Mouse (Mus musculus) kidney, postnatal 10 days (tissue): ENCODE data around the gene Chchd1.

Experiments
- DNase-seq: peaks from one replicate; pipeline ENCODE4 v3.0.0; 2021; ENCODE audit warnings: mixed read lengths

The Chchd1 gene

DNA sequence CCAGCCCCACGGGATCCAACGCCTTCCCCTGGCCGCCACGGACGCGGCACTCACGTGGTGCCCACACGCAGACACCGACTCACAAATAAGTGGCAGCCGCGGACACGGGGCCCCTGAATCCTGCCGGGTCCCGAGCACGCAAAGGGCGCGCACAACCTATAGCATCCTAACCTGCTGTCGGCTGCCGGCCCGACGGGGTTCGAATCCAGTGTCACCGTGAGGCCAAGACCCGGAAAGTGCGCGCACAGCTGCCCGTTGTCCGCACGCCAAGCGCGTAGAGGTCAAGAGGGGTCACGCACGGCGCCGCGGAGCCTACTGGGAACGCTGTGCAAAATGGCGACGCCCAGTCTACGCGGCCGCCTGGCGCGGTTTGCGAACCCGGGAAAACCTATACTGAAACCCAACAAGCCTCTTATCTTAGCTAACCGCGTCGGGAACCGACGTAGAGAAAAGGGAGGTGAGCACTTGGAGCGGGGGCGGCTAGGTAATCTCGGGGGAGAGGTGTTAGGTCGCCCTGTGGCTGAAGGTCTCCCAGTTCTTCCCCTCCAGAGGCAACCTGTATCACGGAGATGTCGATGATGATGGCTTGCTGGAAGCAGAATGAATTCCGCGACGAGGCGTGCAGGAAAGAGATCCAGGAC lies at the start of gene Chchd1:
TSS of gene Chchd1 (plus strand) at position 266 of the 641 bp plus-strand sequence.
- DNase-seq, result peak; percentile 95

DNA sequence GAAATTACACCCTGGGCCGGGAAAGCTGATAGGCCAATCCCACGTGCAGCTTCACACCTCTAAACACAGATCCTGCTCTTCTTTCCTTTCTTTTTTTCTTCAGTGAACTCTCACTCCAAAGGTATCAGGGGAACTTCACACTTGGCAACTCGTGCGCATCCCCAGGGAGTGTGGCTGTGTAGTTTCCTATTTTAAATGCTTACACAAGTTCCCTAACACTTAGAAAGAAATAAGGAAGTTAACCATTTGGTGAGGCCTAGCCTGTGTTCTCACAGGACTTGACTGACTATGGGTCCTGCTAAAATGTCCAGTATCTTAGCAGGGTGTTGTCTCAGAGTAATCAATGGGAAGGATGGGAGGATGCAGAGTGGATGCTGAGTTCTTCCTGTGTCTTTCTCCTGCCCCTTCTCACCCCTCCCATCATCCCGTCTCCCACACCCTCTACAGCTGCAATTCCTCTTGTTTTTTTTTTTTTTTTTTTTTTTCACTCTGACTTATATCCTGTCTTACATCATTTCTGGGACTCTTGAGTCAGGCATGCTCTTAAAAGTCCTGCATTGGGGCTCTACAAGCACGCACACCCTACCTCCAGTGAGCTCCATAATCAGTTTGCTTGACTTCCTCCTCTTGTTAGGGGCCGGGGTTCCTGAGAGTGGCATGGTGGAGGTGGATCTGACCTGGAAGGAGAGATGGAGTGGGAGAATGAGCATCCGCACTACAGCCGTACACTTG lies 48.0 kb upstream of the Chchd1 start:
- DNase-seq, result no peak

DNA sequence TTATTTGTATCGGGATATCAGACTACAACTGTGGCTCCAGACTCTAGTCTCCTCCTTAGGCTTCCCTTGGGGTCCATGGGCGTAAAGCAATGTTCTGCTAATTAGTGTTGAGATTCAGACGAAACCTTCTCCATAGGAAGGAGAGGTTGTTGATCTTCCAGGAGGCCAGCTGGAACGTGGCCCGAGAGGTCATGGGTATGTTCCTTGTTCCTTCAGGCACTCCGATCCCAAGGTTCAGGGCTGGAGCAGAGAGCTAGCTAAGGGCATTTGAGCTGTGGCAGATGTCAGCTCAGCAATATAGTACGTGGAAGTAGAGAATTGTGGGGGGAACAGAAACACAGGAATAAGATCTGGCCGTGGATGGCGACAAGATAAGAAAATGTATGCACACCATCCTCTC lies 47.1 kb upstream of the Chchd1 start:
- DNase-seq, result no peak

DNA sequence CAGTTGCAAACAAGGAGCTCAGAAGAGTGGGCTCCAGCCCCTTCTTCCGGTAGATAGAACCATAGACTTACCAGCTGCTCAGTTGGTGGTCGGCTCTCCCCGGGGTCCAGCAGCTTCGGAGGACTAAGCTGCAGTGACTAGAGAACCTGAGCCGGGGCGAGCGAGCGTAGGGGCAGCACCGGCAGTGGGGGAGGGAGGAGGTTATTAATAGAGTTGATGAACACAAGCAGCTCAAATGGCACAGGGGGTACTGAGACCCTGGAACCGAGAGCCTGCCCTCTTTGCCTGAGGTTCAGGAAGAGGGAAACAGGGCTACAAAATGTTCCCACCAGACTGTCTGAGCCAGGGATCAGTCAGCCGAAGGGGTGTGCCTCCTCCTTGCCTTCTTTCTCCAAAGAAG lies 46.4 kb upstream of the Chchd1 start, which contains the start of gene Myoz1:
TSS of gene Myoz1 (minus strand) at position 180 of the 400 bp plus-strand sequence.
- no peak for DNase-seq

DNA sequence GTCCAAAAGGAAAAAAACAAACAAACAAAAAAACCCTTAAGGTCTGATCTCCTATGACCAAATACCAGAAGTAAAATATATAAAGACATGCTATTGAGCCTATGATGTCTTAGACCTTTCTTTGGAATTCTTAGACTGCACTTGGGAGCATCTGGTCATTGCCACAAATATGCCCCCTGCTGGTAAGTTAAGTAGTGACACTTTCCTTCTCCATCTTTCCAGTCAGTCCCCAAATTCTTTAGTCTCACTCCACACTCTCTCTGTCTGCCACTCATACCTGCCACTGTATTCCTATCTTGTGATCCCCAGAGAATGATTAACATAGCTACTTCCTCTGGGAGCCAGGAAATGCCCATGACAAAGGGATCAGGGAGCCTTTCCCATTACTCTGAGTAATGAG lies 44.5 kb upstream of the Chchd1 start:
- DNase-seq, result peak; percentile 63

DNA sequence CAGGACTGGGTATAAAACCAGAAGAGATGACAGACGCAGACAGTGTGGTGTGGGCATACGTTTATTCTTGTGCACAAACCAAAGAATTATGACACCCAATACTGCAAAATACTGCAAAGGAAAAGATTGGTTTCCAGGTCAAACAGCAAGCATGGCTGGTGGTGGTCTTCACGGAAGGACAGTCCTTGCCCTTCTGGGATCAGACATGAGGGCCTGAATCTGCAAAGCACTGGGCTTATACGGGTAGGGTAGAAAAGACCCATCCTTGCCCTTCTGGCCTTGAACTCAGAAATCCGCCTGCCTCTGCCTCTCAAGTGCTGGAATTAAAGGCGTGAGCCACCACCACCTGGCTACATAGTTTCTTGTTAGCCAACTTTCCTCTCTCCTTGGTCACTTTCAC lies 43.9 kb upstream of the Chchd1 start:
- DNase-seq, result no peak

DNA sequence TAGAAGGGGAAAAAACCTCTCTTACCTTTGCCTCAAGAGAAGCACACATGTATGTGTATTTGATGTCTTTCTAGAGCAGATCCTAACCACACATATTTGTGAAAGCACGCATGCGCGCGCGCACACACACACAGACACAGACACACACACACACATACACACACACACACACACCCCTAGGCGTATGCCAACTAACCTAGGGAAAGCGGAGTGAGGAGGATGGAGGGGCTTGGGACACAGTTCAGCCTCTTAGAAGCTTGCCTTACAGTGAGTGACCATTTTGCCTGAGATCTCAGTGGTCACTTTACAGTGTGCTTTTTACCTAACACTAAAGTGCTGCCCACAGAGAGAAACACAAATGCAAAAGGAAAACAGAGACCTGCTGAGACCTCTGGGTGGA lies 43.1 kb upstream of the Chchd1 start:
- no peak for DNase-seq

DNA sequence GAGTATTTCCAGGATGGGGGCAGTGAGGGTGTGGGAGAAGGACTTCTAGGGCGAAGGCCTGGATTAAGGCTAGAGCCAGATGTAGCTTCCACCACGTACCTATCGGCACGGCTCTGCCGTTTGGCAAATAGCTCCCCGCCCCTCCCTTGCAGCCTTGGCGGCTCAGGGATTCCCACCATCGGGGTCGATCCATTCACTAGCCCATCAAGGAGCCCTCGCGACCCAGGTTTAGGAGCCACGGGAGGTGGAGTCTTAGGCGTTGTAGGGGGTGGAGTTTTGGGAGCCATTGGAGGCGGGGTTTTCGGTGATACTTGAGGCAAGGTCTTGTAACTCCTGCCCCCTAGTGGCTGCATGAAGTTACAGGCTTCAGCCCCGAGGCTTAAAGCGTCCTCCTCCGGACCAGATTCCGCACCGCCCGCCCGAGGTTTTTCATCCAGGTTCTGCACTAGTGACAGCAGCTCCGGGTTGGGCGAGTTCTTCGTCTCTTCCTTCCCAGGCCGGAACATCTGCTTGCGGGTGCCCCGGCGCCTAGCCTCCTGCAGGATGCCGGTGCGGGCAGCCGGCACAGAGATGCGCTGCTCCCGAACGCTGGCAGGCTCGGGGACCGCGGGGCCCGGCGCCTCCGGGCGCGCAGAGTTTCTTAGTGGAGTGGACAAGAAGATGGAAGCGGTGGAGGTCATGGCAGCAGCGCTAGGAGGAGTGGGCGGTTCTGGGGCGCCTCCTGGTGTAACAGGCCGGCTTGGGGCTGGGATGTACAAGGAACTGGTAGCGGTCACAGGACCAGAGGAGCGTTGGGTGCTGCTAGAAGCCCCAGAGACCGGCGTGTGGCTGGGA lies 41.8 kb upstream of the Chchd1 start:
- peak; percentile 96 for DNase-seq

DNA sequence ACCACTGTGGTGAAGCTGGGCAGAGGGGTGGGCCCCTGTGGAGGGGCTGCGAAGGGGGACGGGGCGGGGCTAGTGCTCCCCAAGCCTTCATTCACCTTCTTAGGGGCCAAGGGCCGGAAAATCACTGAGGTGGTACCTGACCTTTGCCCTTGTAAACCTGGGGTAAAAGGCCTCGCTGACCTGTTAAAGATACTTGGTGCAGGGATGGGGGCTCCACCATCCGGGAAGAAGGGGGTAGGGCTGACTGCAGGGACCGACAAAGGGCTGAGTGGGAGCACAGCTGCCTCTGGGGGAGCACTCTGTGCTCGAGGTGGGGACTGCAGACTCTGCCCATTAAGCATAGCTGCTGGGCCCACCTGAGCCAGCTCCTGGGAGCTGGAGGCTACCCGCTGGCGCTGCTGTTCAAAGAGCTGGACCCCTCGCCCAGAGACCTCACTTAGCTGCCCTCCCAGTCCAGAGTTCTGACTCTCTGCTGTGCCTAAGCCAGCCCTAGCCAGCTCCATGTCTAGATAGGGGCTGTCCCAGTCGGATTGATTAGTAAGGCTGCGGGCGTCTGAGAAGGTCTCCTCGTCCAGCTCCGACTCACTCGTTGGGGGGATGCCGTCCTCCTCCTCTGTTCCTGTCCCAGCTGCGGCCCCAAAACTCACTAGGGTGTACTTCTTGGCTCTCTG lies 41.0 kb upstream of the Chchd1 start:
- peak; percentile 34 for DNase-seq

DNA sequence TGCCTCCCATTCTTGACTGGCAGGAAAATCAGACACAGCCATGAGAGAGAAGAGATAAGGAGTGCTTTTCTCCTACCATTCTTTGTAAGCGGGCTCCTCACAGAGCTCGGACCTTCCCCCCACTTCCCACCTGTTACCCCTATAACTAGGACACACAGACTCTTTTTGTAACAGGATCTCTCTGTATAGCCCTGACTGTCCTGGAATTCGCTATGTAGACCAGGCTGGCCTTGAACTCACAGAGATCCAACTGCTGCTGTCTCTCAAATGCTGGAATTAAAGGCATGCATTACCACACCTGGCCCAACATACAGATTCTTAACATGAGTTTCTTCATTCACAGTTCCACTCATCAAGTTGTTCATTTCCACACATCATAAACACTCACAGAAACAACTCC lies 40.1 kb upstream of the Chchd1 start:
- DNase-seq, result no peak

DNA sequence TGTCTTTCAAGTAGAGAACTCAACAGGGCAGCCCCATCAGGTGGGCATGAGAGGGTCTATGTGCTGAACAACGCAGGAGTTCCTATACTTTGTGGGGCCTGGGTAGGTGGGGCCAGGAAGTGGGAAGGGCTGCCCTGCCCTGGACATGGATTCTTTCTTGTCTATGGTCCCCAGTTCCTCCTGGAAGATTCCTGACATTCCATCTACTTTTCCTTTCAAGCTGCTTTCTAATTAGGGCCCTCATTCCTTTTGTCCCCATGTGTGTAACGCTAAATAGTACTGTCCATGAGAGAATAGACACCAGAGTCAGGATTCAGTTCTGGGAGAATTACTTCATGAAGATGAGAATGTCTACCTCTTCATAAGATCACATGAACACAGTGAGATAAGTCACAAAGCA lies 39.2 kb upstream of the Chchd1 start:
- no peak for DNase-seq

DNA sequence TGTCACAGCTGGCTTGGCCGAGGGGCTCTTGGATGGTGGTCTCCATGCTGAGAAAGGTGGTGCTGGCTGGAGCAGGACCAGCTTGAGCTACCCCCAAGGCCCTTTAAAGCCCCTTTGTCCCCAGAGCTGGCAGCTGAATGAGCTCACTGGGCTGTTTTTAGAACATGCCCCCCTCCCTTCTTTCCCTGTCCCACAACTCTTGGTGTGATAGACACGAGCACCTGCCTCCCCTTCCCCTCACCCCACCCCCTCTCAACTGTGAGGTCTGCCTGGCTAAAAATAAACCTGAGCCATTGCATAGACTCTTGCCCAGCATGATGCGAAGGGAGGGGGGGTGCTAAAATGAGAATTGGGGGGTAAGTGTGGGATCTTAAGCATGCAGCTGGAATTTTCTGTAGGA lies 38.4 kb upstream of the Chchd1 start:
- DNase-seq, result no peak

DNA sequence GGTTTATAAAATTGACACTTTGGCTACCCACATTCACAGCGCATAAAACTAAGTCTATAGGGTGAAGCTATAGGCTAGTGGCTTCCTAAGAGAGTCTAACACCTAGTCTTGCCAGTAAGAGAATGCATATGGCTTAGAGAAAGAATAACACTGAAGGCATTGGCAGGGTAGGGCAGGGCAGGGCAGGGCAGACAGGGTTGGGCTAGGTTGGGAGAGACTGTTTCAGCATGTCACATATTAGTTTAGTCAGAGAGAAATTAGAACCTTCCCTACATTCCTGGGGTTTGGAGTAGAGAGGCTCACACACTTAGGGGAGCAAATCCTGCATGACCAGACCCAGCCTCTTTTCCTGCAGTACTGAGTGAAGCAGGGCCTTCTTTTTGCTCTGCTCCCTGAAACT lies 35.3 kb upstream of the Chchd1 start:
- DNase-seq, result no peak

DNA sequence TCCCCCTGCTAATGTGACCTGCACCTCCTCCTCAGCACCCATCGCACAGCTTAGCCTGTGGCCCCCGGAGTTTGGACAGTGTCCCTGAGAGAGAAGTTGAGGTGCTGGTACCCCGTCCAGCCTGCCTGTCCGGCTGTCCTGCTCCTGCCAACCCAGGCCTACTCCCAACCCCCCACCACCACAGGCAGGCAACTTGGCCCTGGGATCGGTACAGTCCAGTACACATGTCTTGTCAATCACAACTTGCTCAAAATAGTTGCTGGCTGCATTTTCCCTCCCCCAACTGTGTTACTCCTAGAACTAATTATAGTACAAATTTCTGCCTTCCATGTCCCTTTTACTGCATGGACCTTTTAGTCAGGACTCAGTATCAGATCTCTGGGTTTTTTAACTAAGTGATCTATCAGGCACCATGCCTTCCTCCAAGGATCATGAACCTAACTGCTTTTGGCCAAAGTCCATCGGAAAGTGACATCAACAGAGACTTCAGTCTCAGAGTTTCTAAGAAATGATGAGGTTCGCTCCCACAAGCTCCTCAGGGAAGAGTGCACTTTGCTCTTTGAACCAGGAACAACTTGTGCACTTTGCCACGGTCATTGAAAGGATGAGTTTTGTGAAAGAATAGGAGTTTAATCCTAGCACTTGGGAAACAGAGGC lies 34.5 kb upstream of the Chchd1 start, which contains the start of gene Synpo2l:
TSS of gene Synpo2l (minus strand) at position 201 of the 657 bp plus-strand sequence.
- no peak for DNase-seq

DNA sequence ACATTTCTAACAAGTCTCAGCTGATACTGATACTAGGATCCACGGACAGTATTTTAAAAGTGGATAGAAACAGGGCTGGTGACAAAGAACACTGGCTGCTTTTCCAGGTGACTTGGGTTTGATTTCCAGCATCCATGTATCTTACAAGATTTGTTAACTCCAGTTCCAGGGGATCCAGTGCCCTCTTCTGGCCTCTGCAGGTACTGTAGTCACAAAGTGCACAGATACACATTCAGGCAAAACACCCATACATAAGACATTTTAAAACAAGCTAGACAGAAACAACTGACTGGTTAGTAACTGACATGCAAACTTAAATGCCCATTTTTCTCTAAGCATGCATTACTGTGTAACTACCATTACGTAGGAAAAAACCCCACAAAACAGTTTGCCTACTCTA lies 29.8 kb upstream of the Chchd1 start:
- DNase-seq, result peak; percentile 58

DNA sequence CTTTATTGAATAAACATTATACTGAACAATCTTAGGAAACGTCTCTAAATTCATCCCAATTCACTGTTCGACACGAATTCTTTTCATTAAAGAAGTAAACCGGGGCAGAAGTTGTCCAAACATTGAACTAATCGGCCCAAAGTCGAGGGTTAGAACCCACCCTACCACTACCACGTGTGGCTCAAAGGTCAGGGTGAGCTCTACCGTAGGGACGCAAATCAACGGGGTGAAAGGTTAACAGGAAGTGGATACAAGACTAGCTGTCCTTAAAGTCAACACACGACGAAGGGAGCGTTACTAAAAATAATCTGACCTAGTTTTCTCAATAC lies 29.1 kb upstream of the Chchd1 start:
- peak; percentile 66 for DNase-seq

DNA sequence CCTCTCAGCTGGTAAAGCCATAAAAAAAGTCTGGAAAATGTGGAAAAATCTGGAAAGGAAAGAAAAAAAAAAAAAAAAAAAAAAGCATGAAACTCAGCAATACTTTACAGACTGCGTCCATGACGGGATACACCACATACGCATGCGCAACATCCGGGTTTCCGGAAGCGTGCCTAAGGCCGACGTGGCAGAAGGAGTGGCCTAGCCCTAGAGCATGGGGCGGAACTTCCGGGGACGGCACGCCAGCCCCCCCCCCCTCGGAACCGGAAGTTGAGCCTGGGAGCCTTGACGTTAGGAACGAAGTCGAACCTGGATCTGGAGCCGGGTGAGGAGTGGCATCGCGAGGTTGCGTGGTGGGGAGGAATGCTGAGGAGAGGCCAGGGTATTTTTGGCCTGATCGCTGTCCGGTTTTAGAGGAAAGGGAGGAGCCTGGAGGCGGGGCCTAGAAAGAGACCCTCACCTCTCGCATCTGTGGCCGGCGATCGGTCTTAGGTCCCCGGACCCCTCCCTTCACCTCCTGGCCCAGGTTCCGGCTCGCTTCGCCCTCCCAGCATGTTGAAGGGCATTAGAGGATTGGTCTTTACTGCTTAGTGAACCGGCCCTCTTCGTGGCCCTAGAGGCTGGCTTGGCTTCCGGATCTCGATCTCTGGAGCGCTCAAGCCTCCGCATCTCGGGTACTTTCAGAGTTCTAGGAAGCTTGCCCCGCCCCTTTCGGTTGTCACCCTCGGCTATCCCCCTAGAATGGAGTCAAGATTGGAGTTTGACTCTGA lies 28.6 kb upstream of the Chchd1 start, which contains the start of gene Sec24c:
TSS of gene Sec24c (plus strand) at position 245 of the 770 bp plus-strand sequence.
- DNase-seq, result peak; percentile 99

DNA sequence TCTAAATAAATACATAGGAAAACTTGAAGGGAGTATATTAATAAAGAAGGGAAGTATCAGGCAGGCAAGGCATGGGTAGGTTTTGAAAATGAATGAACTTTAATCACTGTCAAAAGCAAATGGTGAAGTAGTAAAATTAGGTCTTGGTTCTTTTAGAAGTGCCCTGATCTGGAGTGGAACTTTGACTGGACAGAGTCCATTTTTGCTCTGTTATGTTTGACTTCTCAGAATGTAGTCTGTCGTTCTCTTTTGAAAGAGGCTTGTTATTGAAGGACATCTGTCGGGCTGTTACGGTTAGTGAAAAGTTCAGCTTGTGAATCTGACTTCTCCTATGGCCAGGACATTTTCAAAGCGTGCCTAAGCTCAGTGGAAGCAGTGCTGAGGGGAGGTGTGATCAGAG lies 24.9 kb upstream of the Chchd1 start:
- no peak for DNase-seq

DNA sequence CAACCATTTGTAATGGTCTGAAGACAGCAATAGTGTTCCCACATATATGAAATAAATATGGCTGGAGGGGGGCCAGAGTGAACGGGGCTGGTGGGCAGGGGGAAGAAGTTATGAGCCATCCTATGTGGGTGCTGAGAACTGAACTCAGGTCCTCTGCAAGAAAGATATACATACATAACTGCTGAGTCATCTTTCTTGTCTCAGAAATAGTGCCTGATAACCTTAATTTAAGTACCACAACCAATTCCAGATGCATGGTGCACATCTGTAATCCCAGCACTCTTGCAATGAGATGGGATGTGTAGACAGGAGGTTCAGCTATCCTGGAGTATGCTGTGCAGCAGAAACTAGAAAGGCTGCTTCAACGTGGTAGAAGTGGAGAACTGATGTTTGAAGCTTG lies 21.1 kb upstream of the Chchd1 start:
- no peak for DNase-seq

DNA sequence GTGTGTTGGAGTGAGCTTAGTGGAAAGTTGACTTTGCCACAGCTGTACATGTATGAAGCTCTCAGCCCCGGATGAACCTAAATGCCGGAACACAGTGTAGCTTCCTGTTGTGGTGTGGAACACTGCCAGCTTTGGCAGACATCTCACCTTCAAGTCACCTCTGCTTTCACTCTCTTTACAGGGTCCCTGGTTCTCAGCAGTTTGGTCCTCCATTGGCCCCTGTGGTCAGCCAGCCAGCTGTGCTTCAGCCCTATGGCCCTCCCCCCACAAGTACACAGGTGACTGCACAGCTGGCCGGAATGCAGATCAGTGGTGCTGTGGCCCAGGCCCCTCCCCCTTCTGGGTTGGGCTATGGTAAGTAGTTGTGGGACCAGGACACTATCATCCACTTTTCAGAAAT lies 20.3 kb upstream of the Chchd1 start:
- DNase-seq, result peak; percentile 51

DNA sequence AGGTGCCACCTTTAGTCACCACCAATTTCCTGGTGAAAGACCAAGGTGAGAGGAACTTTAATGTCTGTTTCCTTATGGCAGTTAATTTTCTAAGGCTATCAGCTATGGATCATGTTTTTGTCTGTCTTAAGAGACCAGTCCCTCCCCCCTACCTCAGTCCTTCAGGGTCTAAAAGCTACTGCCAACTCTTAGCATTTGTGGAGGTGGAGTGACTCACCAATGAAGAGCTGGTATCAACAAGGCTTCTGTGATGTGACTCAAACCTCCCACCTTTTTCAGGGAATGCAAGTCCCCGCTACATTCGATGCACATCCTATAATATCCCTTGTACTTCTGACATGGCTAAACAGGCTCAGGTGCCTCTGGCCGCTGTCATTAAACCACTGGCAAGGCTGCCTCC lies 16.2 kb upstream of the Chchd1 start:
- DNase-seq, result no peak

DNA sequence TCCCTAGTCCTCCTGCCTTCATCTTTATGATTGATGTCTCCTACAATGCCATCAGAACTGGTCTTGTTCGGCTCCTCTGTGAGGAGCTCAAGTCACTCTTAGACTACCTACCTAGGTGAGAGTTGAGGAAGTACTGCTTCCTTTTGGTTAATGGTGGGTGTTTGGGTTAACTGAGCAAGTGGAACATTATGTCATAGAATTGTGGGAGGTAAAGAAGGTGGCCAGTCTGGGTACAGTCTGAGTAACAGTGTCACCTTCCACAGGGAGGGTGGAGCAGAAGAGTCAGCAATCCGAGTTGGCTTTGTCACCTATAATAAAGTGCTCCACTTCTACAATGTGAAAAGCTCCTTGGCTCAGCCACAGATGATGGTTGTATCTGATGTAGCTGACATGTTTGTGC lies 13.8 kb upstream of the Chchd1 start:
- DNase-seq, result no peak
